Mouse (Mus musculus): ENCODE results near the gene Galnt7.

DNA sequence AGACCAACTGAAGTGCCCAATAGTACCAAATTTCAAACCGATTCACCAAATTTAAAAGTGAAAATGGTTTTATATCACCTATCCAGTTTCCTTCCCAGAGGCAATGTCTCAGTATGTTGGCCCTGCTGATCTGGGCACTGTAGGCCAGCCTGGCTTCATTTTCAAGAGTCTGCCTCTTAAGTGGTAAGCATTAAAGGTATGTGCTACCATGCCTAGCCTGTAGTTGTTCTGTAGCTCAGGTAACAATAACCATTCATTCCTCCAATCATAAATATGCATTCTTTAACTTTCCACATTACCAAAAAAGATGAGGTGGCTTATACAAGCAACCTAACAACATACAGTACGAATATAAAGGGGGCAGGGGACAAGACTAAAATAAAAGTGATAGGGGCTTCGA, 135.1 kb downstream of the Galnt7 start:
- TF ChIP-seq CTCF (IDR thresholded peaks at IDR 0.05; ENCODE audit: low read depth) (no peak), EP300 (IDR thresholded peaks at IDR 0.05; ENCODE audit: low read depth) (no peak)
